Mouse (Mus musculus): ENCODE measurements around the gene Tbl1xr1.

Tbl1xr1 gene

GRCm38 (mm10) chr3:22204186-22204585 lies 127.7 kb downstream of the Tbl1xr1 start:
- DNase-seq (ENCODE audit: low read depth): no peak

GRCm38 (mm10) chr3:22221557-22221956 lies 145.1 kb downstream of the Tbl1xr1 start:
- no peak for DNase-seq (ENCODE audit: low read depth)

- DNase-seq (ENCODE audit: low read depth): no peak
Measured at GRCm38 (mm10) chr3:22222351-22222750, 145.9 kb downstream of the Tbl1xr1 start.

- DNase-seq (ENCODE audit: low read depth): no peak
Measured at GRCm38 (mm10) chr3:22223023-22223422, 146.6 kb downstream of the Tbl1xr1 start.

GRCm38 (mm10) chr3:22228052-22228451 lies 151.6 kb downstream of the Tbl1xr1 start:
- no peak for DNase-seq (ENCODE audit: low read depth)

- DNase-seq (ENCODE audit: low read depth): no peak
Measured at GRCm38 (mm10) chr3:22230635-22231034, 154.2 kb downstream of the Tbl1xr1 start.

GRCm38 (mm10) chr3:22238106-22238900 lies 161.9 kb downstream of the Tbl1xr1 start:
- no peak for DNase-seq (ENCODE audit: low read depth)
